Mouse (Mus musculus) heart, embryonic 14.5 days (tissue): ENCODE measurements around the gene Zfp784. TPM values are rescaled to one million over a fixed set of nuclear protein-coding genes. Genes with fewer than 3 reads are reported as not detected.

ENCODE experiments used
- ATAC-seq: fragments of 200-750 bp; cut with Nextera tagmentation; 2 replicates; pipeline ENCODE4 v1.8.0; 2017; ENCODE audit warnings: low read depth, moderate TSS enrichment; ENCODE audit not compliant: insufficient number of reproducible peaks, insufficient read depth, low FRiP score
- H3K27ac ChIP-seq, 2 experiments: fragments of 200-500 bp in 1 of 2; fragments of 300-500 bp in 1 of 2; sonication (generic) in 1 of 2; replicated peaks in 1 of 2; 2 replicates each; pipeline ENCODE4 v1.5.1; 2012 to 2014; ENCODE audit warnings: low read depth in 2 of 2, low read length in 2 of 2, control low read depth in 1 of 2, mild to moderate bottlenecking in 1 of 2, mixed read lengths in 1 of 2; ENCODE audit not compliant: control insufficient read depth in 1 of 2, insufficient read depth in 1 of 2
- H3K27me3 ChIP-seq: fragments of 300-500 bp; sonication (generic); 2 replicates; pipeline ENCODE4 v1.6.1; 2014; ENCODE audit warnings: mild to moderate bottlenecking, low read length, control low read depth; ENCODE audit not compliant: control insufficient read depth, insufficient read depth
- H3K36me3 ChIP-seq: fragments of 300-500 bp; sonication (generic); 2 replicates; pipeline ENCODE4 v1.6.1; 2014; ENCODE audit warnings: mild to moderate bottlenecking, control low read depth, low read length, mixed read lengths; ENCODE audit not compliant: control insufficient read depth, insufficient read depth
- H3K4me1 ChIP-seq, 2 experiments: fragments of 200-500 bp in 1 of 2; fragments of 300-500 bp in 1 of 2; sonication (generic) in 1 of 2; 2 replicates each; pipeline ENCODE4 v1.6.1; 2012 to 2014; ENCODE audit warnings: low read length in 2 of 2, control low read depth in 1 of 2, mixed read lengths in 1 of 2; ENCODE audit not compliant: control insufficient read depth in 2 of 2, insufficient read depth in 2 of 2
- H3K4me2 ChIP-seq: fragments of 300-500 bp; sonication (generic); 2 replicates; pipeline ENCODE4 v1.6.1; 2014; ENCODE audit warnings: mild to moderate bottlenecking, low read length
- H3K4me3 ChIP-seq, 2 experiments: fragments of 200-500 bp in 1 of 2; fragments of 300-500 bp in 1 of 2; sonication (generic) in 1 of 2; 2 replicates each; pipeline ENCODE4 v1.5.1; 2012 to 2014; ENCODE audit warnings: low read length in 2 of 2, mild to moderate bottlenecking in 2 of 2, control low read depth in 1 of 2, low read depth in 1 of 2, moderate library complexity in 1 of 2; ENCODE audit not compliant: control insufficient read depth in 1 of 2, insufficient read depth in 1 of 2
- H3K9ac ChIP-seq: fragments of 300-500 bp; sonication (generic); 2 replicates; pipeline ENCODE4 v1.6.1; 2014; ENCODE audit warnings: mild to moderate bottlenecking, low read length
- H3K9me3 ChIP-seq: fragments of 300-500 bp; sonication (generic); 2 replicates; pipeline ENCODE4 v1.6.1; 2016; ENCODE audit warnings: low read length, control low read depth; ENCODE audit not compliant: control insufficient read depth
- WGBS: fragments of 180-500 bp; shearing (Covaris S2); extraction: QIAGEN DNeasy Blood & Tissue Kit; methylation state at CpG from one replicate; pipeline ENCODE4 v1.1.7; 2014; 5-methylcytosine and 5-hydroxymethylcytosine counted together
- polyA plus RNA-seq: library from polyadenylated mRNA; unstranded; fragments of >200 nt; fragmentation: Nextera tagmentation; extraction: Ambion mirVana; gene quantifications from 2 replicates; pipeline ENCODE4 v1.2.1, GENCODE M21; 2014

Zfp784 gene
- polyA plus RNA-seq, 1 experiment from 2014 or later = 5.6 TPM

DNA sequence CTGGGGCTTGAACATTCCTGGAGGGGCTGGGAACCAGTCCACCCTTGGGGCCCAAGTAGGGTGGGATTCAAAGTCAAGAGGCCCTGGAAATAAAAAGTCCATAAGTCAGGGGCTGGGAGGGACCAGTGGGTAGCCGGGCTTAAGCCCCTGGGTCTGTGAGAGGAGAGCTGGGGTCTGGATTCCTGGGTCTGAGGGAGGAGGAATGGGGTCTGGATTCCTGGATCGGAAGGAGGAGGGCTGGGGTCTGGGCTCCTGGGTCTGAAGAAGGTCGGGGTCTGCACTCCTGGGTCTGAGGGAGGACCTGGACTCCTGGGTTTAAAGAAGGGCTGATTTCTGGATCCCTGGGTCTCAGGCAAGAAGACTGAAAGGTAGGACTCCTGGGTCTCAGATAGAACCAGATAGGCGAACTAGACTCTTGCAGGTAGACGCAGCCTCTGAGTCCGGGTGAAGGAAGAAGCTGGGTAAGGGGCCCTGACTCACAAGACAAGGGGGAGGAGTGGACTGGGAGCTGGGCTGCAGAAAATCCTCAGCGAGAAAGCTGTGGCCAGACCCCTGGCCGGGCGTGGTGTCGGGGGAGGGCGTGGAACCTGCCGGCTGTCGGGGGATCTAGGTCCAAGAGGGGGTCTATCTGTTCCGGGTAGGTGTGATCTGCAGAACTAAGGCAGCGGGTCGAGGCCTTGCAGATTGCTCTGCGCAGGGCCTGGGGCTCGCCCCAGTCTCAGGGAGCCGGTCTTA, 42.8 kb downstream of the Zfp784 start:
- H3K36me3 ChIP-seq = peaks cover 28% of the 10 kb centered on the region
- no peaks in the 10 kb centered on the region for H3K9me3 ChIP-seq
- peaks cover 23% of the 10 kb centered on the region for H3K27me3 ChIP-seq
- H3K4me2 ChIP-seq = peak overlapping the region; percentile 90
- peak overlapping the region; percentile 42 to 55; a peak in 3 of 4 replicates for H3K27ac ChIP-seq
- ATAC-seq = peak; percentile 7; the same call in 1 of the 2 replicates
- 7% methylated on average over 19 of the region's 19 CpGs for WGBS
- peaks cover 10 to 25% of the 10 kb centered on the region in 2 experiments; a peak in 3 of 4 replicates for H3K4me1 ChIP-seq
- peak overlapping the region; percentile 79 to 85 for H3K4me3 ChIP-seq
- peak overlapping the region; percentile 92 for H3K9ac ChIP-seq

DNA sequence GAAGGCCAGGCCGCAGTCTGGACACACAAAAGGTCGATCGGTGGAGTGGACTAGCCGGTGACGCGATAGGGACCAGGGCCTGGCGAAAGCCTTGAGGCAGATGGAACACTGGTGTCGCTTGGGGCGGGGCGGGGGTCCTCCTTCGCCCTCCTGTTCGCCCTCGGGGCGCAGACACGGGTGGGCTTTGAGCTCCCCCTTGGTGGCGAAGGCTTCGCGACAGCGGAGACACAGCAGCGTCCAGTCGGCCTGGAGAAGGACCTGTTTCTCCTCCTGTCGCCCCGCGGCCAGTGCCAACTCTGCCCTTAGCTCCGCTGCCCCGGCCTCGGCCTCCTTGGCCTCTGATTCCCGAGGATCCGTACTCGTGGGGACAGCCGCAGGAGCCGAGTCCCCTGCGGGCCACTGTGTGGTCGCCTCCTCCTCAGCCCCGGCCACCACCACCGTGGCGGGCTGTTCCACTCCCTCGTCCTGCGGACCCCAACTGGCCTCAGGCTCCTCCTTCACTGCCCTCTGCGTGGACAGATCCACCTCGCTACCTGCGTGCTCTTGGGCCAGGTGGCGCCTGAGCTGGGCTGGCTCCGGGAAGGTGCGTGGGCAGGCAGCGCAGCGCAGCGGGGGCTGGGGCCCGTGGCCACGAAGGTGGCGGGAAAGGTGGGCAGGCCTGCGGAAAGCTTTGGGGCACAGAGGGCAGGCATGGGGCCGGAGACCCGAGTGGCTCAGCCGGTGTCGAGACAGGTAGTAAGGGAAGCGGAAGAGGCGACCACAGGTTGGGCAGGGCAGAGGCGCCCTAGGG, 44.1 kb downstream of the Zfp784 start:
- no peak for ATAC-seq
- peaks cover 23% of the 10 kb centered on the region for H3K27me3 ChIP-seq
- H3K9ac ChIP-seq = 0 out of 2 replicates have a peak overlapping the region, but pooled peaks have one; percentile 30
- H3K36me3 ChIP-seq = peaks cover 28% of the 10 kb centered on the region
- H3K4me2 ChIP-seq = peak overlapping the region; percentile 90
- H3K27ac ChIP-seq = no peak overlapping the region
- peak overlapping the region; percentile 6 to 79; a peak in 1 of 4 replicates for H3K4me3 ChIP-seq
- peaks cover 10 to 25% of the 10 kb centered on the region in 2 experiments; a peak in 3 of 4 replicates for H3K4me1 ChIP-seq
- WGBS = 37% methylated on average over 54 of the region's 59 CpGs
- H3K9me3 ChIP-seq = no peaks in the 10 kb centered on the region

DNA sequence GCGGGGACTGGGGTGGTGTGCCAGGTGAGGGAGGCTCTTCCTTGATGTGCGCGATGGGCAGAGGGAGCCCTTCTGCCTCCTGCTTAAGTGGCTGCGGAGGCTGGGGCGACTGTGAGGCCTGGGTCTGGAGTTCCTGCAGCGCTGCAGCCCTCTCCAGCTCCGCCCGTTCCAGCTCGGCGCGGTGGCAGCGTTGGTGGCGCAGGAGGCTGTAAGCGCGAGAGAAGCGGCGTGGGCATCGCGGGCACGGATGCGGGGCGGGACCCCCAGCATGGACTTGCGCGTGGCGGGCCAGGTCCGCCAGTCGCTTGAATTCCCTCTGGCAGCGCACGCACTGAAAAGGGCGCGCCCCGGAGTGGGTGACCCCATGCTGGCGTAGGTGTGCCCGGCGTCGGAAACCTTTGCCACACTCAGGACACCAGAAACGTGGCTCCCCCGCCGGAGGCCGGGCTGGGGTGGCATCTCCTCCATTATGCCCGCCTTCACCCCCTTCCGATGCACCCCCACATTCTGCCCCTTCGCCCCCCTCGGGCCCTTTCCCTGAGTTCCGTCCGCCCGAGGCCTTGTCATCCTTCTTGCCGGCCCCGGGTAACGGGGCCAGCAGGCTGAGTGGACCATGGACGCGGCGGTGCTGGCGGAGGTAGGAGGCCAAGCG, 44.8 kb downstream of the Zfp784 start:
- Histone ChIP-seq H3K36me3 (peaks cover 28% of the 10 kb centered on the region), H3K4me2 (peak overlapping the region; percentile 90), H3K9me3 (no peaks in the 10 kb centered on the region), H3K27me3 (peaks cover 23% of the 10 kb centered on the region), H3K27ac (no peak overlapping the region), H3K4me1 (peaks cover 10 to 25% of the 10 kb centered on the region in 2 experiments; a peak in 3 of 4 replicates), H3K4me3 (peak overlapping the region; percentile 6 to 79; a peak in 1 of 4 replicates), H3K9ac (0 out of 2 replicates have a peak overlapping the region, but pooled peaks have one; percentile 30)
- 40% methylated on average over 47 of the region's 55 CpGs for WGBS
- no peak for ATAC-seq

DNA sequence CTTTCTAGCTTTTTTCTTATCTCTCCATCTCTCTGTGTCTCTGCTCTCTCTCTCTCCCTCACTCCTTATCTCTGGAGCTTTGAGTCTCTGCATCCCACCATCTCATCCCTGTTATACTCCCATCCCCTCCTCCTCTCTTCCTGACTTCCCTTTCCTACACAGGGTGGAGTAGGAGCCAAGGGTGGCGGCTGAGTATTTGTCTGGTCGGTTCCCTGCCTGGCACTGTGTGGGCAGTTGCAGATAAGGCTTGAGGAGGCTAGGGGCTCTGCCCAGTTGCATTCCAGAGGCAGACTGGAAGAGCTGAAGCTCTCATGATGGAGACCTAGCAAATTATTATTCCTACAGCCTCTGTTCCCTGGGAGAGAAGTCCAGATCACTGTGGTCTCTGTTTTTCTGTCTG, 50.0 kb downstream of the Zfp784 start:
- WGBS = 30% methylated on average over 2 of the region's 2 CpGs
- H3K4me2 ChIP-seq = no peak overlapping the region
- peaks cover 19% of the 10 kb centered on the region for H3K36me3 ChIP-seq
- no peaks in the 10 kb centered on the region for H3K4me1 ChIP-seq
- H3K9me3 ChIP-seq = no peaks in the 10 kb centered on the region
- ATAC-seq = no peak
- no peak overlapping the region for H3K4me3 ChIP-seq
- peaks cover 4% of the 10 kb centered on the region for H3K27me3 ChIP-seq
- no peak overlapping the region for H3K9ac ChIP-seq
- no peak overlapping the region for H3K27ac ChIP-seq

Other genes with a start within 250 kb of the Zfp784 start
- gene Tmem238, start 248.8 kb downstream of the Zfp784 start, polyA plus RNA-seq = 3.0 and 3.7 TPM in 2 replicates
- 179 and 188 TPM in 2 replicates for gene Rpl28, start 245.6 kb downstream of the Zfp784 start, polyA plus RNA-seq
- 237 and 408 TPM in 2 replicates for gene Ube2s, start 225.9 kb downstream of the Zfp784 start, polyA plus RNA-seq
- 0.05 TPM in 1 of 2 replicates, not detected in the other for gene Shisa7, start 193.8 kb downstream of the Zfp784 start, polyA plus RNA-seq
- gene Isoc2b, start 168.2 kb downstream of the Zfp784 start, polyA plus RNA-seq = 4.2 and 4.3 TPM in 2 replicates
- gene Isoc2a, start 161.3 kb downstream of the Zfp784 start, polyA plus RNA-seq = 1.1 and 1.5 TPM in 2 replicates
- 0.20 TPM in 1 of 2 replicates, not detected in the other for gene Gm36210, start 131.9 kb downstream of the Zfp784 start, polyA plus RNA-seq
- gene Zfp628, start 123.2 kb downstream of the Zfp784 start, polyA plus RNA-seq = 2.1 and 3.1 TPM in 2 replicates
- gene Nat14, start 116.4 kb downstream of the Zfp784 start, polyA plus RNA-seq = 4.4 and 5.1 TPM in 2 replicates
- 1.4 and 1.9 TPM in 2 replicates for gene Ssc5d, start 112.7 kb downstream of the Zfp784 start, polyA plus RNA-seq
- 6.8 and 8.1 TPM in 2 replicates for gene Sbk2, start 74.0 kb downstream of the Zfp784 start, polyA plus RNA-seq
- 0.42 and 0.80 TPM in 2 replicates for gene Sbk3, start 67.3 kb downstream of the Zfp784 start, polyA plus RNA-seq
- 29.8 and 33.5 TPM in 2 replicates for gene Zfp579, start 42.3 kb downstream of the Zfp784 start, polyA plus RNA-seq
- 12.6 and 13.6 TPM in 2 replicates for gene Zfp524, start 24.0 kb downstream of the Zfp784 start, polyA plus RNA-seq
- gene Fiz1, start 23.7 kb downstream of the Zfp784 start, polyA plus RNA-seq = 23.4 and 23.8 TPM in 2 replicates
- gene Gm44973, start 22.9 kb downstream of the Zfp784 start, polyA plus RNA-seq = 0.34 TPM in 1 of 2 replicates, not detected in the other
- gene Zfp865, start 18.1 kb downstream of the Zfp784 start, polyA plus RNA-seq = 4.4 and 4.9 TPM in 2 replicates
- gene Ccdc106, start 17.9 kb downstream of the Zfp784 start, polyA plus RNA-seq = 0.73 and 1.9 TPM in 2 replicates
- not detected in 2 replicates for gene 4632433K11Rik, start 4.3 kb downstream of the Zfp784 start, polyA plus RNA-seq
- 21.9 and 22.0 TPM in 2 replicates for gene Zfp580, start 13.1 kb upstream of the Zfp784 start, polyA plus RNA-seq
- gene U2af2, start 23.7 kb upstream of the Zfp784 start, polyA plus RNA-seq = 46.8 and 66.2 TPM in 2 replicates
- gene Epn1, start 41.8 kb upstream of the Zfp784 start, polyA plus RNA-seq = 50.6 and 52.0 TPM in 2 replicates
- gene Rfpl4, start 78.5 kb upstream of the Zfp784 start, polyA plus RNA-seq = not detected in 2 replicates
- gene Rasl2-9, start 87.5 kb upstream of the Zfp784 start, polyA plus RNA-seq = 2.2 and 2.5 TPM in 2 replicates
- 0.01 TPM in 1 of 2 replicates, not detected in the other for gene Vmn1r55, start 111.2 kb upstream of the Zfp784 start, polyA plus RNA-seq
- not detected in 2 replicates for gene Vmn1r56, start 158.3 kb upstream of the Zfp784 start, polyA plus RNA-seq
- gene Vmn1r57, start 180.0 kb upstream of the Zfp784 start, polyA plus RNA-seq = not detected in 2 replicates